Mouse (Mus musculus) MEL (cell line): ENCODE results near the gene Man1c1.

Experiments used
- CTCF ChIP-seq, 3 experiments: IDR thresholded peaks in 2 of 3; conservative IDR thresholded peaks in 1 of 3; 2 replicates each; pipeline ENCODE4 v1.5.1; 2011 to 2012; ENCODE audit warnings: low read length in 3 of 3, low read depth in 2 of 3, mild to moderate bottlenecking in 2 of 3, improper control_type of control experiment in 1 of 3, inconsistent platforms in 1 of 3, mixed read lengths in 1 of 3, moderate library complexity in 1 of 3; ENCODE audit not compliant: control insufficient read depth in 1 of 3, insufficient read depth in 1 of 3, poor library complexity in 1 of 3, severe bottlenecking in 1 of 3
- EP300 ChIP-seq, 2 experiments: IDR thresholded peaks; 2 replicates each; pipeline ENCODE4 v1.6.1; 2011; ENCODE audit warnings: improper control_type of control experiment in 2 of 2, low read length in 2 of 2, low read depth in 1 of 2, mild to moderate bottlenecking in 1 of 2
- MAX ChIP-seq: IDR thresholded peaks from 2 replicates; pipeline ENCODE4 v1.6.1; 2011; ENCODE audit warnings: low read length, improper control_type of control experiment
- MXI1 ChIP-seq: IDR thresholded peaks from 2 replicates; pipeline ENCODE4 v1.6.1; 2011; ENCODE audit warnings: mild to moderate bottlenecking, low read depth, low read length, improper control_type of control experiment
- NELFE ChIP-seq: IDR thresholded peaks from 2 replicates; pipeline ENCODE4 v1.6.1; 2011; ENCODE audit warnings: low read depth, low read length, improper control_type of control experiment
- POLR2A ChIP-seq, 2 experiments: IDR thresholded peaks; 2 replicates each; pipeline ENCODE4 v1.6.1; 2011 to 2012; ENCODE audit warnings: low read length in 2 of 2, mild to moderate bottlenecking in 2 of 2, control low read depth in 1 of 2, improper control_type of control experiment in 1 of 2, low read depth in 1 of 2, moderate library complexity in 1 of 2; ENCODE audit not compliant: control insufficient read depth in 1 of 2, insufficient read depth in 1 of 2, poor library complexity in 1 of 2
- TAL1 ChIP-seq: IDR thresholded peaks from 2 replicates; pipeline ENCODE4 v1.6.1; 2012; ENCODE audit warnings: mild to moderate bottlenecking, inconsistent platforms, low read length, moderate library complexity, mixed read lengths
- ZMIZ1 ChIP-seq: IDR thresholded peaks from 2 replicates; pipeline ENCODE4 v1.6.1; 2012; ENCODE audit warnings: low read depth, mild to moderate bottlenecking, inconsistent platforms, low read length, improper control_type of control experiment, moderate library complexity

DNA sequence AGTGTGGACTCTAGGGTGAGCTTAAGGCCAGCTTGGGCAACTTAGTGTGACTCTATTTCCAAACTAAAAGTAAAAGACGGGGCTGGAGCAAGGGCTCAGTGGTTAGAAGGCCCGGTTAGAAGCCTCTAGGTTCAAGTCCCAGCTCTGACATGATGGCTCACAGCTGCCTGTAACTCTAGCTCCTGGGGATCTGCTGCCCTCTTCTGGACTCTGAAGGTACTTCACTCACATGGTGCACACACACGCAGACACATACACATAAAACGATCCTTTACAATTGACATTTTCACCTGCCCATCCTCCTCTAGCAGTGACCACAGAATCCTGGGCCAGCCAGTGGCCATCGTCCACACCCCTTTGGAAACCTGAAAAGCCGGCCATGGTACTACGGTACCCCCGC, 154.2 kb downstream of the Man1c1 start:
- TF ChIP-seq MAX (no peak), NELFE (no peak), EP300 (IDR thresholded peaks at IDR 0.05; ENCODE audit: low read depth in 1 of 2, low read length in 2 of 2) (no peak), CTCF (IDR thresholded peaks at IDR 0.05 in 2 of 3, conservative IDR thresholded peaks at IDR 0.05 in 1 of 3; ENCODE audit: control insufficient read depth in 1 of 3, insufficient read depth in 1 of 3, low read depth in 2 of 3, low read length in 3 of 3, poor library complexity in 1 of 3, severe bottlenecking in 1 of 3) (peak; percentile 33 to 42 (median 41)), TAL1 (no peak), ZMIZ1 (no peak), POLR2A (IDR thresholded peaks at IDR 0.05; ENCODE audit: control insufficient read depth in 1 of 2, insufficient read depth in 1 of 2, low read depth in 1 of 2, low read length in 2 of 2, poor library complexity in 1 of 2) (no peak), MXI1 (no peak)
